Mouse (Mus musculus): ENCODE results near the gene 4930535I16Rik. TPM values are rescaled to one million over a fixed set of nuclear protein-coding genes. Genes with fewer than 3 reads are reported as not detected.
"Not testable (repeated sequence)": the region's sequence is repeated elsewhere in the genome, so short reads cannot be mapped to it uniquely, and the experiment has no call there.

The 4930535I16Rik gene
- total and polyA plus RNA-seq, 2 experiments from 2014 or later, result 0.25 TPM; not detected in 1

DNA sequence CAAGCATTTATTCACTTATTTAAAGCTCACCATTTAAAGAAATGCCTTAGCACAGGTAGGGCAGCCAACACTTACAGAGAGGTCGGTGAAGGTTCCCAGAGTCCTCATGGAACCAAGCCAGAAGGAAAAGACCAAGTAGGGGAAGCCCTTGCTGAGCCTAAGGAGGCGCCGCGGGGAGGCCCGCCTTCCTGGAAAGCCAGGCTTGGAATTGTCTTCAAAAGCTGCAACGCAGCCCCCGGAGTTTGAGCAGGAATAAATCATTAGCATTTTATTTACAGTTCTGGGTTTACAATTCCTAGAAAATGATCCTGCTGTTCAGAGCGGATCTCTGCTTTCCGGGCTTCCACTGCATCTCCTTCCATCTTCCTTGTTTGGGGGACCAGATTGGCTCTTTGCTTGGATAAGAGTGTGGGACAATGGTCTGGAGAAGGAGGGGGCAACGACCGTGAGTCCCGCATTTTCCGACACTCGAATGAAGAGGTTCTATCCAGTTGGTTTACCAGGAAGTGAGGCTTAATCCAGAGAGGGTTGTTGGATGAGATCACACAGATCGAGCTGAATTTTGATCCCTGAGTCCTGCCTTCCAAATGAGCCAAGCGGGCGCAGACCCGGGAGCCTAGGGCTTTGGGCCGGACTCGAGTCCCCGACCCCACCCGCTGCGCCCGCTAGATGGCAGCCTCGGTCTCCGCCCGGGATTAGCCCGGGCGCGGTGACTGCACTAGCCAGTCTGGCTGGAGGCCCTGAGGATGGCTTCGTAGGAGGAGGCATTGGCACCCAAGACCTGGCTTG lies 39.1 kb upstream of the 4930535I16Rik start:
- TF ChIP-seq EP300 (IDR thresholded peaks at IDR 0.05; ENCODE audit: low read depth) (no peak), CTCF (IDR thresholded peaks at IDR 0.05; ENCODE audit: low read depth) (peak; percentile 79)
- peak overlapping the region; percentile 44 for H3K4me2 ChIP-seq (ENCODE audit: low read depth, low read length)
- H3K9ac ChIP-seq (replicated peaks; ENCODE audit: low read depth, low read length), result no peak overlapping the region
- ATAC-seq (ENCODE audit: insufficient read depth, low read depth) (peak; percentile 72), DNase-seq (ENCODE audit: low spot score) (peak; percentile 34)
- 0 out of 2 replicates have a peak overlapping the region, but pooled peaks have one; percentile 9 for H3K4me3 ChIP-seq (ENCODE audit: low read depth, low read length)
- 7% methylated on average over 31 of the region's 31 CpGs for WGBS
- H3K36me3 ChIP-seq (replicated peaks; ENCODE audit: control insufficient read depth, insufficient read depth, low read length), result no peaks in the 10 kb centered on the region
- no peaks in the 10 kb centered on the region for H3K4me1 ChIP-seq (ENCODE audit: control insufficient read depth, insufficient read depth)
- no peak overlapping the region for H3K27ac ChIP-seq (ENCODE audit: low read depth)
- peaks cover 11% of the 10 kb centered on the region for H3K27me3 ChIP-seq (ENCODE audit: control insufficient read depth, insufficient read depth, low read length)
- no peaks in the 10 kb centered on the region for H3K9me3 ChIP-seq (replicated peaks; ENCODE audit: control insufficient read depth, low read length)

GRCm38 (mm10) chr4:123952059-123952458 lies 34.2 kb upstream of the 4930535I16Rik start:
- Histone ChIP-seq H3K36me3 (replicated peaks; ENCODE audit: control insufficient read depth, insufficient read depth, low read length) (no peaks in the 10 kb centered on the region), H3K9ac (replicated peaks; ENCODE audit: low read depth, low read length) (no peak overlapping the region; the same call in 1 of the 2 replicates), H3K9me3 (replicated peaks; ENCODE audit: control insufficient read depth, low read length) (no peaks in the 10 kb centered on the region), H3K4me3 (ENCODE audit: low read depth, low read length) (no peak overlapping the region), H3K27ac (ENCODE audit: low read depth) (no peak overlapping the region), H3K4me1 (ENCODE audit: control insufficient read depth, insufficient read depth) (no peaks in the 10 kb centered on the region), H3K27me3 (ENCODE audit: control insufficient read depth, insufficient read depth, low read length) (peaks cover 11% of the 10 kb centered on the region), H3K4me2 (ENCODE audit: low read depth, low read length) (no peak overlapping the region)
- TF ChIP-seq CTCF (IDR thresholded peaks at IDR 0.05; ENCODE audit: low read depth), result no peak
- no peak for ATAC-seq (ENCODE audit: insufficient read depth, low read depth)
- WGBS, result 45% methylated on average over 8 of the region's 8 CpGs
- DNase-seq (ENCODE audit: low spot score), result no peak

DNA sequence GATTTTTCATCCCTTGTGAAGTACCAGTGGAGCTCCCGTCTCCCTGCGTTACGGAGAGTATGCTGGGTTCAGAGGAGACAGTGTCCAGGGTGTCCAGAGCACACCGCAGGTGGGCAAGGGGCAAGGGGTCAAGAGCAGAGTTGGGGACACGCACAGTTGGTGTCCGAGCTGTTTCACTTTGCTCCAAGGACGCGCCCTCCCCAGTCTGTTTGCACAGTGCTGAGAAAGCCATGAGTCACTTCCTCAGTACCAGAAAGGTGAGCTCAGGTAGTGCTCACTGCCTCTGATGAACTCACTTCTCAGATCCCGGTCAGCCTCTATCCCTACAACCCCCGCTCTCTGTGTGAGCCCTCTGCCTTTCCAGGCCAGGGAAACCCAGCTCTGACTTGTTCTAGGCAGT lies 31.8 kb upstream of the 4930535I16Rik start:
- WGBS, result 72% methylated on average over 10 of the region's 10 CpGs
- Histone ChIP-seq H3K36me3 (replicated peaks; ENCODE audit: control insufficient read depth, insufficient read depth, low read length) (no peaks in the 10 kb centered on the region), H3K9ac (replicated peaks; ENCODE audit: low read depth, low read length) (no peak overlapping the region), H3K4me2 (ENCODE audit: low read depth, low read length) (no peak overlapping the region), H3K9me3 (replicated peaks; ENCODE audit: control insufficient read depth, low read length) (no peaks in the 10 kb centered on the region), H3K27me3 (ENCODE audit: control insufficient read depth, insufficient read depth, low read length) (no peaks in the 10 kb centered on the region), H3K4me3 (ENCODE audit: low read depth, low read length) (no peak overlapping the region), H3K27ac (ENCODE audit: low read depth) (no peak overlapping the region), H3K4me1 (ENCODE audit: control insufficient read depth, insufficient read depth) (no peaks in the 10 kb centered on the region)
- no peak for TF ChIP-seq CTCF (IDR thresholded peaks at IDR 0.05; ENCODE audit: low read depth)
- TF ChIP-seq EP300 (IDR thresholded peaks at IDR 0.05; ENCODE audit: low read depth), result no peak
- ATAC-seq (ENCODE audit: insufficient read depth, low read depth) (no peak), DNase-seq (ENCODE audit: low spot score) (no peak)

DNA sequence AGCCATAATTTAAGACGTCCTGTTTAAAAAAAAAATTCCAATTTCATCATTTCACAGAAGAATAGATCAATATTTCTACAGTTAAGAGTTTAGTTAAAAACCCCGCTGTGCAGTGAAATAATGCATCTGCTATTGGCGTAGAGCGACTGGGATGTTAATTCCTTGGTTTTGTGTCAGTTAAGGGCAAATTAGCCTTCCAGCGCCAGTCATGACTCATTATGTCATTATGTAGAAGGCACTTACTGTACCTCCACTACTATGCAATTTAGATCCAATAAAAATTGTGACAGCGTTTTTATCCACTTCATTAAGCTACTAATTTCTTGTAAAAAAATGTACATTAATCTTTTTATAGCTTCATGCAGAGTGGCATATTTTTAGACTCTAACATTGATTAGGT lies 31.1 kb upstream of the 4930535I16Rik start:
- Histone ChIP-seq H3K9me3 (replicated peaks; ENCODE audit: control insufficient read depth, low read length) (no peaks in the 10 kb centered on the region), H3K4me1 (ENCODE audit: control insufficient read depth, insufficient read depth) (no peaks in the 10 kb centered on the region), H3K4me3 (ENCODE audit: low read depth, low read length) (no peak overlapping the region), H3K27ac (ENCODE audit: low read depth) (no peak overlapping the region), H3K36me3 (replicated peaks; ENCODE audit: control insufficient read depth, insufficient read depth, low read length) (no peaks in the 10 kb centered on the region), H3K4me2 (ENCODE audit: low read depth, low read length) (no peak overlapping the region), H3K27me3 (ENCODE audit: control insufficient read depth, insufficient read depth, low read length) (no peaks in the 10 kb centered on the region), H3K9ac (replicated peaks; ENCODE audit: low read depth, low read length) (no peak overlapping the region)
- TF ChIP-seq CTCF (IDR thresholded peaks at IDR 0.05; ENCODE audit: low read depth) (no peak), EP300 (IDR thresholded peaks at IDR 0.05; ENCODE audit: low read depth) (no peak)
- ATAC-seq (ENCODE audit: insufficient read depth, low read depth) (no peak), DNase-seq (ENCODE audit: low spot score) (no peak)
- WGBS, result 88% methylated on average over 6 of the region's 6 CpGs

- H3K4me2 ChIP-seq (ENCODE audit: low read depth, low read length), result no peak overlapping the region
- H3K4me3 ChIP-seq (ENCODE audit: low read depth, low read length), result no peak overlapping the region
- H3K4me1 ChIP-seq (ENCODE audit: control insufficient read depth, insufficient read depth), result no peaks in the 10 kb centered on the region
- H3K27ac ChIP-seq (ENCODE audit: low read depth), result no peak overlapping the region
- no peaks in the 10 kb centered on the region for H3K9me3 ChIP-seq (replicated peaks; ENCODE audit: control insufficient read depth, low read length)
- ATAC-seq (ENCODE audit: insufficient read depth, low read depth), result no peak
- H3K27me3 ChIP-seq (ENCODE audit: control insufficient read depth, insufficient read depth, low read length), result no peaks in the 10 kb centered on the region
- WGBS, result 23% methylated on average over 5 of the region's 5 CpGs
- no peak for DNase-seq (ENCODE audit: low spot score)
- no peak for TF ChIP-seq EP300 (IDR thresholded peaks at IDR 0.05; ENCODE audit: low read depth)
- no peak for TF ChIP-seq CTCF (IDR thresholded peaks at IDR 0.05; ENCODE audit: low read depth)
- no peak overlapping the region for H3K9ac ChIP-seq (replicated peaks; ENCODE audit: low read depth, low read length)
- H3K36me3 ChIP-seq (replicated peaks; ENCODE audit: control insufficient read depth, insufficient read depth, low read length), result no peaks in the 10 kb centered on the region
Measured at GRCm38 (mm10) chr4:123947149-123947548, 29.3 kb upstream of the 4930535I16Rik start.

- H3K4me3 ChIP-seq (ENCODE audit: low read depth, low read length), result no peak overlapping the region
- TF ChIP-seq EP300 (IDR thresholded peaks at IDR 0.05; ENCODE audit: low read depth) (no peak), CTCF (IDR thresholded peaks at IDR 0.05; ENCODE audit: low read depth) (no peak)
- DNase-seq (ENCODE audit: low spot score) (no peak), ATAC-seq (ENCODE audit: insufficient read depth, low read depth) (no peak)
- H3K27ac ChIP-seq (ENCODE audit: low read depth), result no peak overlapping the region
- whole genome bisulfite sequencing, result 87% methylated on average over 4 of the region's 4 CpGs
- H3K27me3 ChIP-seq (ENCODE audit: control insufficient read depth, insufficient read depth, low read length), result no peaks in the 10 kb centered on the region
- H3K4me1 ChIP-seq (ENCODE audit: control insufficient read depth, insufficient read depth), result no peaks in the 10 kb centered on the region
- no peak overlapping the region for H3K9ac ChIP-seq (replicated peaks; ENCODE audit: low read depth, low read length)
- H3K4me2 ChIP-seq (ENCODE audit: low read depth, low read length), result no peak overlapping the region
- H3K9me3 ChIP-seq (replicated peaks; ENCODE audit: control insufficient read depth, low read length), result no peaks in the 10 kb centered on the region
- H3K36me3 ChIP-seq (replicated peaks; ENCODE audit: control insufficient read depth, insufficient read depth, low read length), result no peaks in the 10 kb centered on the region
Measured at GRCm38 (mm10) chr4:123946701-123947100, 28.9 kb upstream of the 4930535I16Rik start.

GRCm38 (mm10) chr4:123940878-123941277 lies 23.1 kb upstream of the 4930535I16Rik start:
- ATAC-seq (ENCODE audit: insufficient read depth, low read depth); DNase-seq (ENCODE audit: low spot score); H3K4me3 ChIP-seq (ENCODE audit: low read depth, low read length); H3K4me2 ChIP-seq (ENCODE audit: low read depth, low read length); H3K9ac ChIP-seq (replicated peaks; ENCODE audit: low read depth, low read length); H3K27me3 ChIP-seq (ENCODE audit: control insufficient read depth, insufficient read depth, low read length); H3K9me3 ChIP-seq (replicated peaks; ENCODE audit: control insufficient read depth, low read length); H3K4me1 ChIP-seq (ENCODE audit: control insufficient read depth, insufficient read depth); H3K27ac ChIP-seq (ENCODE audit: low read depth): not testable (repeated sequence)
- WGBS, result 67% methylated on average over 7 of the region's 7 CpGs
- peaks cover 11% of the 10 kb centered on the region for H3K36me3 ChIP-seq (replicated peaks; ENCODE audit: control insufficient read depth, insufficient read depth, low read length)
